10 mouse cellular contexts compared by ENCODE assay signal in the genomic region with DNA sequence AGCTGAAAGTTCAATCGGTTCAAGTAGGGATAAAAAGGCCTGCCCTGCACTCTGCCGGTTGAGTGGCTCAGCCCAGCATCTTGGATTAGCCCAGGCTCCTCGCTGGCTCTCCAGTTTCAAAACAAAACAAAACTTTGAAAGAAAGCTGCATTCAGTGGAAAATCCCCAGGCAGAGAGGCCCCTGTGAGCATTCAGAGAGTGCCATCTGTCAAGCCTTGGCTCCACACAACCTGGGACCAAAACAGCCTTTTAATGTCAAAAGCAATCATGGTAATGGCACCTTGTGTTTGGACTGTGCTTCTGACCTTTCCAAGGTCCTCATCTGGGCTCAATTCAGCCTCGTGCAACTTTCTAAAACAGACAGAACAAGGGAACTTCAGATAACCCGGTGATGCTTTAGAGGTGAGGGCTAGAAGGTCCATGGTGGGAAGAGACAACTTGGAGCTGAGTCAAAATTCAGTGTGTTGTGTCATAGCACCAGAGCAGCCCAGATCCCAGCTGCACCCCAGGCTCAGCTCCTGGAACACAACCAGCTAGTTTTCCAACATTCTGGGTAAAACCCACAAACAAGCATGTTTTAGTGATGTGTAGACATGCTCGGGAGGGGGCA. TPM values are rescaled to one million over a fixed set of nuclear protein-coding genes. Genes with fewer than 3 reads are reported as not detected.
DNase-seq lines count a peak whose midpoint lies in the region; ATAC-seq lines count a peak whose summit lies in the region.
"Had no signal": no experiment of that assay in that cellular context is flagged by ENCODE, and none has a peak within 500 bp of the region (broad histone marks: within the 10 kb centered on the region; RNA-seq: fewer than 3 reads in every experiment).

No protein-coding gene starts in this region.

- no peak overlapping the region for H3K9ac ChIP-seq in kidney, embryonic 16.5 days (replicated peaks; ENCODE audit: low read length)
- no peak overlapping the region for H3K9ac ChIP-seq in embryonic facial prominence, embryonic 14.5 days (ENCODE audit: low read depth, low read length)
- no peak overlapping the region for H3K9ac ChIP-seq in heart, embryonic 11.5 days (ENCODE audit: low read depth, low read length)
- H3K9ac ChIP-seq: heart, embryonic 13.5 days; liver, embryonic 14.5 days had no signal

- no peaks in the 10 kb centered on the region for H3K4me1 ChIP-seq in kidney, embryonic 16.5 days (ENCODE audit: insufficient read depth, low read length)
- peaks cover 26% of the 10 kb centered on the region for H3K4me1 ChIP-seq in embryonic facial prominence, embryonic 14.5 days (ENCODE audit: control insufficient read depth, insufficient read depth, low read length)
- no peaks in the 10 kb centered on the region for H3K4me1 ChIP-seq in heart, embryonic 11.5 days (ENCODE audit: control insufficient read depth, insufficient read depth, low read length)

- H3K27me3 ChIP-seq in kidney, embryonic 16.5 days (ENCODE audit: insufficient read depth, low read length): no peaks in the 10 kb centered on the region
- no peaks in the 10 kb centered on the region for H3K27me3 ChIP-seq in embryonic facial prominence, embryonic 14.5 days (replicated peaks; ENCODE audit: control insufficient read depth, insufficient read depth, low read length)
- H3K27me3 ChIP-seq in heart, embryonic 11.5 days (ENCODE audit: control insufficient read depth, insufficient read depth, low read length): no peaks in the 10 kb centered on the region
- H3K27me3 ChIP-seq: heart, embryonic 13.5 days had no signal

- H3K4me2 ChIP-seq in kidney, embryonic 16.5 days (replicated peaks; ENCODE audit: low read depth, low read length): no peak overlapping the region
- no peak overlapping the region for H3K4me2 ChIP-seq in embryonic facial prominence, embryonic 14.5 days (ENCODE audit: low read depth, low read length)
- H3K4me2 ChIP-seq in heart, embryonic 11.5 days: no peak overlapping the region
- H3K4me2 ChIP-seq: heart, embryonic 13.5 days had no signal

- no peak overlapping the region for H3K4me3 ChIP-seq in kidney, embryonic 16.5 days (ENCODE audit: low read length)
- no peak overlapping the region for H3K4me3 ChIP-seq in embryonic facial prominence, embryonic 14.5 days (ENCODE audit: low read depth, low read length)
- no peak overlapping the region for H3K4me3 ChIP-seq in heart, embryonic 11.5 days (ENCODE audit: low read depth, low read length)
- H3K4me3 ChIP-seq: gastrocnemius, adult 2 months; heart, embryonic 13.5 days had no signal

- DNase-seq in kidney, postnatal 4 days: no peak
- peak; percentile 93 for DNase-seq in NIH3T3 (ENCODE audit: low read depth)
- peak; percentile 56 to 57 for DNase-seq in cerebellum, adult 18-20 months
- peak; percentile 55 for DNase-seq in embryonic facial prominence, embryonic 14.5 days (ENCODE audit: low spot score)
- no peak for DNase-seq in left cerebral cortex, postnatal 4 days
- DNase-seq: gastrocnemius, adult 2 months had no signal

- WGBS in kidney, embryonic 16.5 days: 33% methylated on average over 6 of the region's 6 CpGs
- WGBS in embryonic facial prominence, embryonic 14.5 days: 25% methylated on average over 6 of the region's 6 CpGs
- 49% methylated on average over 6 of the region's 6 CpGs for WGBS in heart, embryonic 11.5 days (ENCODE audit: insufficient replicate concordance)

- peak; percentile 27; the same call in 1 of the 2 replicates for ATAC-seq in kidney, embryonic 16.5 days (ENCODE audit: low FRiP score, low TSS enrichment)
- ATAC-seq in embryonic facial prominence, embryonic 14.5 days (ENCODE audit: low read depth): peak; percentile 56
- no peak for ATAC-seq in heart, embryonic 11.5 days (replicated peaks; ENCODE audit: insufficient number of reproducible peaks, low FRiP score, low TSS enrichment)

- H3K36me3 ChIP-seq in kidney, embryonic 16.5 days (ENCODE audit: insufficient read depth, low read length): no peaks in the 10 kb centered on the region
- no peaks in the 10 kb centered on the region for H3K36me3 ChIP-seq in embryonic facial prominence, embryonic 14.5 days (ENCODE audit: control insufficient read depth, insufficient read depth, low read length)
- no peaks in the 10 kb centered on the region for H3K36me3 ChIP-seq in heart, embryonic 11.5 days (ENCODE audit: control insufficient read depth, insufficient read depth, low read length)
- H3K36me3 ChIP-seq: heart, embryonic 13.5 days had no signal

- intact Hi-C loops in left cerebral cortex, postnatal 4 days (cut with DNase I): no loop called here

- 0 out of 2 replicates have a peak overlapping the region, but pooled peaks have one; percentile 17 for H3K27ac ChIP-seq in kidney, embryonic 16.5 days (ENCODE audit: low read length)
- H3K27ac ChIP-seq in embryonic facial prominence, embryonic 14.5 days (replicated peaks; ENCODE audit: low read depth, low read length): no peak overlapping the region
- no peak overlapping the region for H3K27ac ChIP-seq in heart, embryonic 11.5 days (ENCODE audit: low read depth, low read length)
- H3K27ac ChIP-seq: gastrocnemius, adult 2 months; heart, embryonic 13.5 days; liver, embryonic 14.5 days had no signal

- no peaks in the 10 kb centered on the region for H3K9me3 ChIP-seq in kidney, embryonic 16.5 days (ENCODE audit: low read length)
- no peaks in the 10 kb centered on the region for H3K9me3 ChIP-seq in embryonic facial prominence, embryonic 14.5 days (ENCODE audit: control insufficient read depth, low read length)
- H3K9me3 ChIP-seq in heart, embryonic 11.5 days (replicated peaks; ENCODE audit: control insufficient read depth, low read length): no peaks in the 10 kb centered on the region
- H3K9me3 ChIP-seq: heart, embryonic 13.5 days had no signal

RNA-seq across cellular contexts. Expression of gene Nuak1, which starts 27.3 kb away (rescaled TPM):
- polyA plus RNA-seq in kidney, embryonic 16.5 days (2015; fragmentation: Nextera tagmentation; extraction: Ambion mirVana): 3.2 and 3.6 TPM in 2 replicates
- polyA plus RNA-seq in embryonic facial prominence, embryonic 14.5 days (2014; fragmentation: Nextera tagmentation; extraction: Ambion mirVana): 3.3 and 3.7 TPM in 2 replicates
- 2.4 and 3.0 TPM in 2 replicates for polyA plus RNA-seq in heart, embryonic 11.5 days (2014; fragmentation: Nextera tagmentation; extraction: Ambion mirVana)
- 10 to 100 TPM; 51.7 to 53.0 TPM for total RNA-seq in left cerebral cortex, postnatal 4 days (2021)

Comparison
In these comparisons a context has a peak if more than half of its experiments do, and no peak if none do; other contexts are left out.
1. DNase-seq: peak in NIH3T3 (single experiment), cerebellum, adult 18-20 months (2 of 2) and embryonic facial prominence, embryonic 14.5 days (single experiment); none in kidney, postnatal 4 days (0 of 2) and left cerebral cortex, postnatal 4 days (single experiment).